Mouse (Mus musculus) thymus, postnatal 14 days (tissue): ENCODE data around the gene Plin3.
A peak's percentile ranks its signal among the peaks of the same experiment; 100 is the strongest.

Experiments used
- DNase-seq: peaks from one replicate; pipeline ENCODE4 v3.0.0; 2021

Plin3 gene

GRCm38 (mm10) chr17:56300186-56300585 lies 7.5 kb upstream of the Plin3 start, which contains the start of gene Arrdc5:
Gene Arrdc5 (minus strand): TSS chr17:56300286.
- DNase-seq = no peak

GRCm38 (mm10) chr17:56298238-56298637 lies 5.6 kb upstream of the Plin3 start:
- no peak for DNase-seq

DNA sequence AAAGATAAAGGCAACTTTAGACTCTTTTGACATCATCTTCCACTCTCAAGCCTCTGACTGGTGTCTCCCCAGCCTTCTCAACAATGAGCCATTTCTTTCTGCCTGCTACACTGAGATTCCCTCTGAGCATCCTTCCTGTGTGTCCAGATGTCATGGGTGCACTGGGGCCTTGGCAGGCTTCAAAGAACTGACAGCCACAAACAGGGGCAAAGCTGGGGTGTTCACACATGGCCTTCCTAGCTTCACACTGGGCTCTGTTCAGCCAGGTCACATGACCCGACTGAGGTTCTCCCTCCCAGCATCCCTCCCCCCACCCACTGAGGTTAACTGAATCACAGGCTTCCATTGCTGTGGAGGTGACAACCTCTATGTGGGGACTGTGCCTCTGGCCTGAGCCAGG lies 3.5 kb upstream of the Plin3 start:
- peak; percentile 48 for DNase-seq

- DNase-seq = peak; percentile 39
Measured at GRCm38 (mm10) chr17:56294241-56294640, 1.6 kb upstream of the Plin3 start.

- peak; percentile 91 for DNase-seq
Measured at GRCm38 (mm10) chr17:56293291-56293690, 618 bp upstream of the Plin3 start.

- peak; percentile 74 for DNase-seq
Measured at GRCm38 (mm10) chr17:56291826-56292475, 722 bp downstream of the Plin3 start.

DNA sequence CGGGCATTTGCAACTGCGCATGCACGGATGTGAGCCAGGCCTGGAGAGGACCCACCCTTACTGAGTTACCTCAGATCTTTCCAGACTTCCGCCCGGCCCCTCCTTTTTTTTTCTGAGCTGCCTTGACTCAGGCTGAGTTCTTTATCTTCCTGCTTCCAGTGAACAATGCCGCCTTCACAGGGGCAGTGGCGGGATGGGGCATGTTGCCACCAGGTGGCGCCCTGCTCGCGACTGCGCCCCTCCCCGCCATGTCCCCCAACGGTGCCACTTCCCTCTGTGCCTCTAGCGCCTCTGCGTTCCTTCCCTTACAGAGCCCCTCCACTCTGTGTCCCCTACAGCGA lies 1.5 kb downstream of the Plin3 start:
- DNase-seq = peak; percentile 97

GRCm38 (mm10) chr17:56290388-56291170 lies 2.1 kb downstream of the Plin3 start:
- peak; percentile 98 for DNase-seq

DNA sequence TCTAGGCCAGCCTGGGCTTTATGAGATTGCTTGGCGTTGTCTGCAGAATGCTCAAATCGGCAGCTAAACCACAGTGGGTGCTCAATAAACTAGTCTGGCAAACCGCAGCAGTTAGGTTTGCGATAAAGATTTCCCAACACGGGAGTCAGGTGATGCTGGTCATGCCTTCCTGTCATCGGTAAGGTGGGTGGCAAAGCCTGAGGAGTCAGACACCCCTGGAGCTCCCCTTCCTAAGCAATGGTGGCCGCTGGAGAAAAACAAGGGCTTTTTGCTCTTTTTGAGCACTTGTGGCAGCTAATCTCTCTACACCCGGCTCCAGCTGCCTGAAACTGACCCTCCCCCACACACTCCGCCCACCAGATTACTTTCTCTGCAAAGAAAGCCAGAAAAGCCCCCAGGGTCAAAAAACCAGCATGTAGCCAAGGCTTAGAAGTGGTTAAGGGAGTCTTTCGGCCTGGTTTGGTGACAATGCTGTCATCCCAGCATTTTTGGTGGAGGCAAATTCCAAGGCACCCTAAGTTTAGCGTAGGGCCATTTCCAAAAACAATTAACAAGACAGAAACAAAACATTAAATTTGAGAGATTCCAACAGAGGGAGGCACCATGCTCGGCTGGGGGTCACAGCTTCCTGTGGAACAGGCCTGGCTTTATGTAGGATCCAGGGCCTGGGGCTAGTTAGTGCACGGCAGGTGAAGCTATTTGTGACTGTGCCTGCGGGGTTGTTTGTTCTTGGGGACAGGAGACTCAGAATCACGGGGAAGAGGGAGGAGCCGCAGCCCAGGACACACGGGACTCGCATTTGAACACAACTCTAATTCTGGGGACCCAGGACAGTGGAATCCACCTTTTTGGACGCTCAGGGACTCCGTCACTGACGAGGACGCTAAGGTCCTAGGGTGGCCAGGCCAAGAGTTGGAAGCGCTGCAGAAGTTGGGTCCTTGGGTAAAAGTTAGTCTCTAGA lies 3.0 kb downstream of the Plin3 start:
- peak; percentile 64 for DNase-seq

DNA sequence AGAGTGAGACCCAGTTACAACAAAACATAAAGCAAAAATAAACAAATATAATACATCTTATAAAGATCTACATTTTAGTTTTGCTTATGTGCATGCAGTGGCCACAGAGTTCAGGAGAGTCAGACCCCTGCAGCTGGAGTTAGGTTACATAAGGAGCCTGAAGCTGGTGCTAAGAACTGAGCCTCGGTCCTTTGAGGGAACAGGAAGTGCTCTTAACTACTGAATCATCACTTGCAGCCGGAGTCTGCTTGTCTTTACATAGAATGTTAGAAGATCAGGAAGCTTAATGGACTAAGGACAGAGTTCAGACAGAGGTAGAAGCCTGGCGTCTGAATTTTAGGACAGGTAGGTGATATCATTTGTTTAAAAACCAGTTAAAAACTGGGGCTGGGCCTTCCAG lies 3.8 kb downstream of the Plin3 start:
- no peak for DNase-seq

DNA sequence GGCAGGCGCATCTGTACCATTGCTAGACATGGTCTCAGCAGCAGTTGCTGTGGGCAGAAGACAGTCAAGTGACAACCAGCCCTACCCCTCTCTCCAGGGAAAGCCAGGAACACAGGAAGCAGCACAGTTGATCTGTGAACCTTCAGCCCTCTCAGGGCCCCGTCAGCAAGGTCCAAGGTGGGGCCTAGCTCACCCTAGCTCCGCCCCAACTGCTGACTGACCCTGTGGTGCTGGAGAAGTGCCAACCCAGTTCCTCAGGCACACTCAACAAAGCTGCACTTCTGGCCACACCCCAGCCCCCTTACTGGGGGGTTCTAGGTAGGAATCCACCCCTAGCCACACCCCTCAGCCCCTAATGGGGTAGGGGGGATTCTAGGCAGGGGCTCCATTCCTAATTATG lies 4.8 kb downstream of the Plin3 start:
- no peak for DNase-seq

GRCm38 (mm10) chr17:56285995-56286394 lies 6.7 kb downstream of the Plin3 start:
- DNase-seq = no peak

DNA sequence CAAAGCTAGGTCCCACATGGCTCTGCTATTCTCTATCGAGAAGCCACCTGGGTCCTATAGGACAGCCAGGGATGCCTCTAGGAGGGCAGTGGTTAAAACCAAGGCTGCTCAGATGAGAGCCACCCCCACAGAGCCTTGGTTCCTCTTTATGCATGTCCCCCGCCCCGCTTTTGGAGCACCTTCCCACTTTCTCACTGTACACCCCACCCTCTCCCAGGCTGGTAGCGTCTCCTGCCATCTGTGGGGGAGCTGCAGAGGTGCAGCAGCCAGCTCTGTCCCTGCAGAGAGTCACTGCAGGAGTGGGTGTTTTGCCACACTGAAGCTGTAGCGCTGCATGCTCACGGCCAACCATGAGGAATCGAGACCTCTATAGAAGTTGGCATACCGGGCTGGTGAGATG lies 9.4 kb downstream of the Plin3 start:
- DNase-seq = no peak

DNA sequence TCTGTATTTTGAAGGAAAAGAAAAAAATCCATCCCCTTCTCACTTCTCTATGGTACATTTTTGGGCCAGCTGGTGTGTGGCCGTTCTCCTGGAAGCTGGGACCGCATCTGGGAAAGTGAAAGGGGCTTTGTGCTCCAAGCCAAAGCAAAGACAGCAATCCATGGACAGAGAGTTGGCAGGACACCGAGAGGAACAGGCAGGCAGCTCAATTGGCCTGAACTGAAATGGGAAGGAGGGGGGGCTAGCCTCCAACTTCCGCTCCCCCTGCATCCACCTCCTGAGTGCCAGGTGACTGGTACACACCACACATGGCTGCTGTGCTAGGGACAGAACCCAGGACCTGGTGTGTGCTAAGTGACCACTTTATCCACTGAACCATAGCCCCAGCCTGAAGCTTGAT lies 9.9 kb downstream of the Plin3 start:
- DNase-seq = no peak

DNA sequence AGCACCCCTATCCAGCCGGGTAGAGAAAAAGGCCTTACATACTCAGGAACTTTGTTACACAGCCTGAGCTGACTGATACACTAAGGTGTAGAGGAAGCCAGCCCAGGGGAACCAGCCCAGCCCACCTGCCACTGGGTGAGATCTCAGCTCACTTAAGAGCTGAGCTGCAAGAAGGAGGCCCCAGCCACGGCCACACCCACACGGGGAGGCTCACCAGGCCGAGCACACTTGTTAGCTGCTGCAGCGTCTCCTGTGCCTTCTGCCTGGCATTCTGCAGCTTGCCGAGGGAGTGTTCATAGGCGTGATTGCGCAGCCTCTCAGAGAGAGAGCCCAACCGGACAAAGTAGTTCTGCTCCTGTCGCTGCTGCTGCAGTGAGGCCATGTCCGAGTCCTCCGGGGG lies 11.5 kb downstream of the Plin3 start:
- no peak for DNase-seq

DNA sequence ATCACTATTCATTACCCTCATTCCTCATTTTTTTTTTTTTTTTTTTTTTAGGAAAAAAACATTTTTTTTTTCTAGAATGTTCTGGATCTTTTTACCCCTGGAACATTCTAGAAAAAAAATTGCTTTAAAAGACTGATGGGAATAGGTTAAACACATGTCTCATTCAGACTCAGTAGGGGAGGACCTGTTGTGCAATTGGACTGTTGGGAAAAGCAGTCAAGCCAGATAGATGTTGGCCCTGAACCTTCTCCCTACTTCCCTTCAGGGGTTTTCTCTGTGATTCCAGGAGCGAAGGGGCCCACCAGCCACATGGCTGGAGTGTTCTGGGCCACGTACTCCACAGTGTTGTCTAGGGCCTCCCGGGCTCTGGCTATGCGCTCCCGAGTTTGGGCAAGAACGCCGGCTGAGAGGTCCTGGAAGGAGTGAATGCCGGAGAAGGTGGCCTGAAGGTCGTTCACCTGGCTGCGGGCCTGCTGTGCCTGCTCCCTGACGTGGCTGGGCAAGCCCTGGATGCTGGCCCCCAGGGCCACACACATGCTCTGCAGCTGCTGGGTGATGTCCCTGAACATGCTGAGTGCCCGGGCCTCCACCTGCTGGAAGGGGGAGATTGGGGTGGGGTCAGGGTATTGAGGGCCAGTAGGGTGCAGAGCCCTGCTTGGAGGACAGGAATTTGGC lies 13.1 kb downstream of the Plin3 start:
- no peak for DNase-seq

DNA sequence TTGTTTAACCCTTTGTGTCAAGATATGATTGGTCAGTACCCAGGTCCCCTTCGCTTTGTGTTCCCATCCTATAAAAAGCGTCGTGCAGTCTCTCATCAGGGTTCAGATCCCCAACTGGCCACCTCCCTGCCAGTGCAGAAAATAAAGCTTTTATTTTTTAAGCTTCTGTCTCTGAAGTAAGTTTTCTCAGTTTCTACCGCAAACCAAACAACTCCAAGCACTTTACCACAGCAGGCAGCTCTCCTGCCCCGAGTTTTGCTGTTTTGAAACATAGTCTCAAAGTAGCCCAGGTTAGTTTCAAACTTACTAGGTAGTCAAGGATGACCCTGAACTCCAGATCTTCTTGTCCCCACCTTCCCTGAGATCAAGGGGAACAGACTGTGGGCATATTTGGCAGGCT lies 14.3 kb downstream of the Plin3 start:
- no peak for DNase-seq

- no peak for DNase-seq
Measured at GRCm38 (mm10) chr17:56277567-56277893, 15.1 kb downstream of the Plin3 start.

- peak; percentile 73 for DNase-seq
Measured at GRCm38 (mm10) chr17:56276643-56277566, 15.8 kb downstream of the Plin3 start, which contains the start of gene Ticam1. Gene Ticam1 (minus strand): TSS chr17:56276786.

DNA sequence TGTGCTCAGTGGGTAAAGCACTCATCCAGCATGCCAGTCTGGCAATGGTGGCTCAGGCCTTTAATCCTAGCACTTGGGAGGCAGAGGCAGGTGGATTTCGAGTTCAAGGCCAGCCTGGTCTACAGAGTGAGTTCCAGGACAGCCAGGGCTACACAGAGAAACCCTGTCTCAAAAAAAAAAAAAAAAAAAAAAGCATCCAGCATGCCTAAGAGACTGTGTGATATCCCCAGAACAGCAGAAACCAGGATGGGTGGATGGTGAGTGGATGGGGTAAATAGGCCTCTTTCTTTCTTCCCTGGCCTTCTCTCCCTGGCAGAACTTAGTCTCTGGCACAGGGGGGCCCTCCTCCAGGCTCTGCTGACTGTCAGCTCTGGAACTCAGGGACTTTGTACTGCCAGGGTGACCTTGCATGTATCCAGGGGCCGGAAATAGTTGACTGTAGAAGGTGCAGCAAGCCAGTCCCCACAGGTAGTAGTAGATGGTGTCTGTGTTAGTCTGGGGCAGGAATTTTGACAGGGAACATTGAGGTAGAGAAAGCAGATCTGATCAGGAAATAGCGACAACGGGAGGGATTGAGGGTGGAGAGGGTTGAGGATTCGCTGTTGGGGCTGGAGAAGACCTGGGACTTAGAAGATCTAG lies 16.7 kb downstream of the Plin3 start:
- DNase-seq = no peak

DNA sequence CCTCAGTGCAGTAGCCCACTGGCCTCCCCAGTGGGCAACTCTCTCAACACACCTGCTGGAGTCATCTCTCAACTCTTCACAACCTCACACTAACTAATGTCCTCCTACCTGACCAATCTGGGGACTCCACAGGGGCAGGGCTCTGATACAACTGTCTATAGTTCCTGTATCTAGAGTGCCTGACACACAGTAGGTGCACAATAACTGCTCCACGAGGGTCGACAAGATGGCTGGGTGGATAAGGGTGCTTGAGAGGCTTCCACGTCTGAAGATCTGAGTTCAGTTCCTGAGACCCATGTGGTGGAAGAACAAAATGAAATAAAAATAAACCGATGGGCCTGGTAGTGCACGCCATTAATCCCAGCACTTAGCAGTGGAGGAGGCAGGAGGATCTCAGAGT lies 18.7 kb downstream of the Plin3 start:
- no peak for DNase-seq
